Mouse (Mus musculus): ENCODE data around the gene Khsrp.

Gene Khsrp

GRCm38 (mm10) chr17:57031661-57032420 is 519 bp upstream of the Khsrp start:
- in situ Hi-C loops (cut with MboI, MseI): no loop called here

DNA sequence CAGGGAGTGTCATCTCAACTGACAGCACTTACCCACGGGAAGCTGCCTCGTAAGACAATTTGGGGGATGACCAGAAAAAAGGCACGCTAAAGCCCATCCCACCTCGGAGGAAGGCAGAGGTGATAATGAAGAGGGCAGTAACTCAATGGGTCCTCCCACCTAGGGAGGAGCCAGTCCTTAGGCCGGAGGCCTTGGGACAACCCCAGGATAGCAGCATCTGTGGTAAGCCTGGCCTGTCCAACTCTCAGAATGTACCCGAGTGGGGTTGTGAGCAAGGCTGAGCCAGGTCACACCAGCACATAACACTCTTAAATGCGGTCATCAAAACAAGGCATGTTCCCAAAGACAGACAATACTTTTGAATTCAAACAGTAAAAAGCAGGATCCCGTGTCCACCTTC is 1.6 kb downstream of the Khsrp start:
- in situ Hi-C loops (cut with MboI, MseI): no loop called here

GRCm38 (mm10) chr17:57027471-57027870 is 3.9 kb downstream of the Khsrp start:
- in situ Hi-C loops (cut with MboI, MseI): no loop called here

DNA sequence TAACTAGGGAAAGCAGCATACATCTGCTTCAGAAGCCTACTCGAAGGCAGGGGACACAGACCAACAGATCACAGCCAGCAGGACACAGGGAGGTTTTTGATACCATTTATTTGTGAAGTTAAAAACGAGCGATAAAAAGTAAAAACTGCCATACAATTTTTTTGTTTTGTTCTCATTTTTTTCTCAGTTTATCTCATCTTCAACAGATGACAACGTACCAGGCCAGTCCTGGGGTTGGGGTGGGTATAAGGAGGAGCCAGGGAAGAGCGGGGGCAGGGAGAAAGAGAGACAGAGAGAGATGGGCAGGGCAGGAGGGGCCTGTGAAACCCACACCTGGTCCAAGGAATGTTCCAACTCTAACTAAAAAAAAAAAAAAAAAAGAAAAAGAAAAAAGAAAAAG is 10.4 kb downstream of the Khsrp start:
- in situ Hi-C loops (cut with MboI, MseI): no loop called here

GRCm38 (mm10) chr17:57019693-57020092 is 11.6 kb downstream of the Khsrp start:
- in situ Hi-C loops (cut with MboI, MseI): no loop called here

- in situ Hi-C loops (cut with MboI, MseI): no loop called here
Measured at GRCm38 (mm10) chr17:57012245-57012795, 19.0 kb downstream of the Khsrp start.

GRCm38 (mm10) chr17:57011236-57012141 is 19.8 kb downstream of the Khsrp start, which contains the start of the genes Gtf2f1 and Gm17949:
Gtf2f1 (minus strand) TSS chr17:57011288.
Gm17949 (plus strand) TSS chr17:57011469.
- in situ Hi-C loops (cut with MboI, MseI): no loop called here

- in situ Hi-C loops (cut with MboI, MseI): no loop called here
Measured at GRCm38 (mm10) chr17:57010911-57011235, 20.4 kb downstream of the Khsrp start.

DNA sequence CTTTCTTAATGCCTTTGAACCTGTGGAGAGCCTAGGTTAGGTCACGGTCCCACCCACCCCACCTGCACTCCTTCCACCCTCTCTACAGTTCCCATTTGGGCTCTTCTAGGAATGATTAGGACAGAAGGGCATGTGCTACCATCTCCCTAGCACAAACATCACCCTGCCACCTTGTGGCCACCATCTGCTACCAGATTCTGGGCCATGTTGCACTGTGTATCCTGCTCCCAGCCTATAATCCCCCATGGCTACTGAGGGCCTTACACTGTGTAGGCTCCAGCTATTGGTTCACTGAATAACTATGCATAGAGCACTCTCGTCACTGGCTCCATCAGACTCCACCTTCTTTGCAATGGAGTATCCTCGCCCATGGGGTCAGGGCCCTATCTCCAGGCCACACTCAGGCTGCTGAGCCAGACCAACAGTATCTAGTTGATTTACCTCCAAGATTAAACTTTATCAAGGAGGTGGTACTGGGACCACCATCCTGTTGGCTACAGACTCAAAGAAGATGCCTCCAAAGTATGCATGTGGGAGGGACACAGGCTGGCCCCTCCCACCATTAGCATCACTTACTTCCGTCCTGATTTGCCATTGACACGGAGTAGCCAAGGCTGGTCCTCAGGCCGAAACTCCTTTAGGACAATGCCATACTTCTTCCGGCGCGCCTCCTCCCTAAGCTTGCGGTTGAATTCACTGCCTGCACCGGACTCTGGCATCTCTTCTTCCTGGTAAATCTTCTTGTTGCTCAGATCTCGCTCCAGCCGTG is 24.0 kb downstream of the Khsrp start:
- in situ Hi-C loops (cut with MboI, MseI): no loop called here

GRCm38 (mm10) chr17:57003994-57004393 is 27.3 kb downstream of the Khsrp start:
- in situ Hi-C loops (cut with MboI, MseI): no loop called here

DNA sequence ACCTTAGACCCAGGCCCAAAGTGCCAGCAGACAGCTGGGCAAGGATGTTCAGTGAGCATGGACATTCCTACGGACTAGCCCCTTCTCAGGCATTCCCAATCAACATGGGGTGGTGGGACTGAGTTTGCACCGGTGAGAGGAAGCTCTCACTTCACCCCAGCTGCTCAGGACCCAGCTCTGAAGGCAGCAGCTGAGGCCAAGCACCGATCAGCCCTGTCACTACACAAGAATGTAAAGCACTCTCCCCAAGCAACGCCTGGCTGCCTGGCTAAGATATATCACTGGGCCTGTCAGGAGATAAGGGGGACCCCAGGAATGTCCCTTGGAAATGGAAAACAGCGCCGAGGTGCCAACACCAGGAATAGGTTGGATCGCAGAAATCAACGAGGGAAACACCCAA is 30.1 kb downstream of the Khsrp start:
- in situ Hi-C loops (cut with MboI, MseI): no loop called here

- in situ Hi-C loops (cut with MboI, MseI): loop anchor here (5.0 kb wide), 1 partner anchor 247 kb away; the partner anchor contains the start of genes Gpr108 and Trip10
Measured at GRCm38 (mm10) chr17:56999968-57000609, 31.2 kb downstream of the Khsrp start, which contains the start of gene Pspn. Pspn (minus strand) TSS chr17:57000018.

DNA sequence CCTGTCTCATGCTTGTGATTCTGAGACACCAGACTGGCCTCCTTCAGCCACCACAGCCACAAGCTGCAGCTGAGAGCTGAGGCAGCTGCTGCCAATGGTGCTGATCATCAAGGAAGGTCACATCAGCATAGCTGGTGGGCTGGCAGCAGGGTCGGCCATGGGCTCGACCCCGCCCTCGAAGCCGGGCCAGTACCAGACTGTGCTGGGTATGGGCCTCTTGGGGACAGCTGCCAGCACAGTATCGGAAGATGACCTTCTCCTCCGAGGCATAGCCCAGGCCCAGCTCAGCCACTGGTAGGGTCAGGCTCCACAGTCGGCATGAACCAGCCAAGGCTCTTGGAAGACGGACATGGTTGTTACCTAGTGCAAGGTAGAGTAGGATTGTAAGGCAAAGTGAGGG is 31.9 kb downstream of the Khsrp start:
- in situ Hi-C loops (cut with MboI, MseI): loop anchor here (5.0 kb wide), 1 partner anchor 248 kb away; the partner anchor contains the start of genes Gpr108 and Trip10

GRCm38 (mm10) chr17:56997029-56997667 is 34.2 kb downstream of the Khsrp start, which contains the start of gene Alkbh7:
Alkbh7 (plus strand) TSS chr17:56997339.
- in situ Hi-C loops (cut with MboI, MseI): loop anchor here (5.0 kb wide), 1 partner anchor 250 kb away; the partner anchor contains the start of genes Gpr108 and Trip10

GRCm38 (mm10) chr17:56996506-56996905 is 34.8 kb downstream of the Khsrp start:
- in situ Hi-C loops (cut with MboI, MseI): loop anchor here (5.0 kb wide), 1 partner anchor 251 kb away; the partner anchor contains the start of genes Gpr108 and Trip10

- in situ Hi-C loops (cut with MboI, MseI): loop anchor here (5.0 kb wide), 1 partner anchor 252 kb away; the partner anchor contains the start of genes Gpr108 and Trip10
Measured at GRCm38 (mm10) chr17:56995046-56995445, 36.3 kb downstream of the Khsrp start.

DNA sequence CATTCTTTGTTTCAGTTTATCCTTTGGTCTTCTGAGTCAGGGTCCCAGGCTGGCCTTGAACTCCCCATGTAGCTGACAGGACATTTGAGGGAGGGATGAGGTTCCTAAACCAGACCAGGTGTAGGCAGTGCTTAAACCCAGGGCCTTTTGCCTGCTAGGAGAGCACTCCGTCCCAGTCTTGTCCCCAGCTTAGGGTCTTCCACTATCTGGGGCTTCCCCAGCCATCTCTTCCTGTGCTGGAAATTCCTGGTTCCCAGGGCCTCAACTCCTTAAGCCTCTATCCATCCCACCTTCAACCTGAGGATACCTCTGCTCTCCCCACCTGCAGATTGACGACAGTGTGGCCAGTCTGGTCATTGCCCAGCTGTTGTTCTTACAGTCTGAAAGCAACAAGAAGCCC is 40.4 kb downstream of the Khsrp start:
- in situ Hi-C loops (cut with MboI, MseI): no loop called here

DNA sequence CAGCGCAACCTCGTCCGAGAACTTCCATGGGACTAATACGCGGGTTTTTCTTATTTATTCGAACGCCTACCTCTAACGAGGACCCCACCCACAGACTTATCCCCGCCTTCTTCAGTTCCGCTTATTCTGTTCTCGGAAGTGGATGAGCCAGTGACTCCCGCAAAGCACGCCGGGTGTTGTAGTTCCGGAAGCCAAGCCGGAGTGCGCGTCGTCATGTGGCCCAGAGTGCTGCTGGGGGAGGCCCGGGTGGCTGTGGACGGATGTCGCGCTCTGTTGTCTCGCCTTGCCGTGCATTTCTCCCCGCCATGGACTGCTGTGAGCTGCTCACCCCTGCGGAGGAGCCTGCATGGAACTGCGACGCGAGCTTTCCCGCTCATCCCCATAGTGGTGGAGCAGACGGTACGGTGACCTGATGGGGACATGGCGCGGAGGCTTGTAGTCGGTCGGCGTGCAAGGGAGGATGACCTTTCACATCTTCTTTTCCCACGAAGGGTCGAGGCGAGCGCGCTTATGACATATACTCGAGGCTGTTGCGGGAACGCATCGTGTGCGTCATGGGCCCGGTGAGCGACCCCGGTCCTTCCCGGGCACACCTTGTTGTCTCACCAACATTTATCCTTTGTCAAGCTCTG is 41.1 kb downstream of the Khsrp start, which contains the start of gene Clpp:
TSS of gene Clpp (plus strand) at position 191 of the 632 bp plus-strand sequence.
- in situ Hi-C loops (cut with MboI, MseI): no loop called here

- in situ Hi-C loops (cut with MboI, MseI): no loop called here
Measured at GRCm38 (mm10) chr17:56989467-56990114, 41.7 kb downstream of the Khsrp start.
